Mouse (Mus musculus) myocyte (in vitro differentiated cells): ENCODE measurements around the gene Htr1f.

ENCODE experiments used
- MAX ChIP-seq: IDR thresholded peaks from one replicate; pipeline ENCODE4 v1.6.1; 2011; ENCODE audit warnings: low read depth, mild to moderate bottlenecking, control low read depth
- MYOD1 ChIP-seq, 3 experiments: IDR thresholded peaks; one replicate each; pipeline ENCODE4 v1.6.1; 2011; ENCODE audit warnings: control low read depth in 2 of 3, low read depth in 2 of 3, mild to moderate bottlenecking in 2 of 3, moderate library complexity in 1 of 3; ENCODE audit not compliant: insufficient read length in 2 of 3, control insufficient read depth in 1 of 3
- POLR2A ChIP-seq: IDR thresholded peaks from one replicate; pipeline ENCODE4 v1.6.1; 2011; ENCODE audit warnings: low read depth, mild to moderate bottlenecking, control low read depth, moderate library complexity; ENCODE audit not compliant: insufficient read length
- POLR2AphosphoS2 ChIP-seq: IDR thresholded peaks from one replicate; pipeline ENCODE4 v1.6.1; 2011; ENCODE audit warnings: low read depth, control low read depth; ENCODE audit not compliant: insufficient read length
- SRF ChIP-seq: IDR thresholded peaks from one replicate; pipeline ENCODE4 v1.6.1; 2011; ENCODE audit warnings: low read depth; ENCODE audit not compliant: control insufficient read depth, insufficient read length
- TCF12 ChIP-seq: IDR thresholded peaks from one replicate; pipeline ENCODE4 v1.6.1; 2011; ENCODE audit warnings: mild to moderate bottlenecking, control low read depth; ENCODE audit not compliant: poor library complexity, insufficient read depth, severe bottlenecking
- TCF3 ChIP-seq: IDR thresholded peaks from one replicate; pipeline ENCODE4 v1.6.1; 2011; ENCODE audit warnings: low read depth, control low read depth; ENCODE audit not compliant: insufficient read length
- USF1 ChIP-seq: IDR thresholded peaks from one replicate; pipeline ENCODE4 v1.6.1; 2011; ENCODE audit warnings: low read depth, mild to moderate bottlenecking, control low read depth, moderate library complexity

GRCm38 (mm10) chr16:64885547-64885946 lies 220.1 kb downstream of the Htr1f start:
- TF ChIP-seq POLR2A (no peak), SRF (no peak), TCF3 (no peak), POLR2AphosphoS2 (no peak), USF1 (no peak), TCF12 (no peak), MAX (no peak), MYOD1 (IDR thresholded peaks at IDR 0.05; ENCODE audit: control insufficient read depth in 1 of 3, insufficient read length in 2 of 3, low read depth in 2 of 3) (no peak)
